Mouse (Mus musculus) hindbrain, embryonic 12.5 days (tissue): ENCODE measurements around the gene D5Ertd579e. TPM values are rescaled to one million over a fixed set of nuclear protein-coding genes. Genes with fewer than 3 reads are reported as not detected.

Source experiments
- ATAC-seq: fragments of 200-750 bp; cut with Nextera tagmentation; 2 replicates; pipeline ENCODE4 v1.8.0; 2017; ENCODE audit warnings: moderate TSS enrichment; ENCODE audit not compliant: low FRiP score
- H3K27ac ChIP-seq: fragments of 300-500 bp; sonication (generic); 2 replicates; pipeline ENCODE4 v1.5.1; 2016; ENCODE audit warnings: mild to moderate bottlenecking
- H3K27me3 ChIP-seq: fragments of 300-500 bp; sonication (generic); 2 replicates; pipeline ENCODE4 v1.6.1; 2016; ENCODE audit warnings: mild to moderate bottlenecking
- H3K36me3 ChIP-seq: fragments of 300-500 bp; sonication (generic); 2 replicates; pipeline ENCODE4 v1.6.1; 2016; ENCODE audit warnings: mild to moderate bottlenecking
- H3K4me1 ChIP-seq: fragments of 300-500 bp; sonication (generic); 2 replicates; pipeline ENCODE4 v1.6.1; 2016
- H3K4me2 ChIP-seq: fragments of 300-500 bp; sonication (generic); replicated peaks from 2 replicates; pipeline ENCODE4 v1.6.1; 2016; ENCODE audit warnings: mild to moderate bottlenecking
- H3K4me3 ChIP-seq: fragments of 300-500 bp; sonication (generic); 2 replicates; pipeline ENCODE4 v1.5.1; 2016; ENCODE audit warnings: mild to moderate bottlenecking
- H3K9ac ChIP-seq: fragments of 300-500 bp; sonication (generic); 2 replicates; pipeline ENCODE4 v1.6.1; 2016; ENCODE audit warnings: mild to moderate bottlenecking, moderate library complexity
- H3K9me3 ChIP-seq: fragments of 300-500 bp; sonication (generic); replicated peaks from 2 replicates; pipeline ENCODE4 v1.6.1; 2016; ENCODE audit warnings: mild to moderate bottlenecking
- WGBS: fragments of 180-500 bp; shearing (Covaris S2); methylation state at CpG from one replicate; pipeline ENCODE4 v1.1.7; 2016; 5-methylcytosine and 5-hydroxymethylcytosine counted together
- polyA plus RNA-seq: library from polyadenylated mRNA; unstranded; fragments of >200 nt; fragmentation: Nextera tagmentation; extraction: Ambion mirVana; gene quantifications from 2 replicates; pipeline ENCODE4 v1.2.1, GENCODE M21; 2016

The D5Ertd579e gene
- polyA plus RNA-seq = 41.8 and 43.3 TPM in 2 replicates

- Histone ChIP-seq H3K9ac (peak within 1 kb of the TSS; percentile 91), H3K27ac (peak within 1 kb of the TSS; percentile 97), H3K4me3 (peak within 1 kb of the TSS; percentile 88), H3K36me3 (no peaks in the 10 kb centered on the region), H3K27me3 (no peaks in the 10 kb centered on the region), H3K4me2 (peak within 1 kb of the TSS; percentile 79), H3K9me3 (no peaks in the 10 kb centered on the region), H3K4me1 (peaks cover 11% of the 10 kb centered on the region)
- WGBS = under 1% methylated on average over 95 of the region's 104 CpGs
- ATAC-seq = peak; percentile 96
Observed at GRCm38 (mm10) chr5:36695461-36696231, at the start of gene D5Ertd579e. Gene D5Ertd579e (minus strand): TSS chr5:36696024.

- Histone ChIP-seq H3K9me3 (no peaks in the 10 kb centered on the region), H3K4me3 (no peak overlapping the region), H3K4me2 (no peak overlapping the region), H3K9ac (no peak overlapping the region), H3K27ac (no peak overlapping the region), H3K27me3 (no peaks in the 10 kb centered on the region), H3K36me3 (0 out of 2 replicates have a peak, but pooled peaks cover 2% of the 10 kb centered on the region), H3K4me1 (peaks cover 11% of the 10 kb centered on the region)
- ATAC-seq = no peak
- 40% methylated on average over 16 of the region's 16 CpGs for WGBS
Observed at GRCm38 (mm10) chr5:36742126-36742848, 46.5 kb upstream of the D5Ertd579e start.

GRCm38 (mm10) chr5:36739829-36740228 is 44.0 kb upstream of the D5Ertd579e start:
- ATAC-seq = no peak
- Histone ChIP-seq H3K27ac (no peak overlapping the region), H3K9ac (no peak overlapping the region), H3K27me3 (no peaks in the 10 kb centered on the region), H3K9me3 (no peaks in the 10 kb centered on the region), H3K4me3 (no peak overlapping the region), H3K4me1 (no peaks in the 10 kb centered on the region), H3K4me2 (no peak overlapping the region), H3K36me3 (0 out of 2 replicates have a peak, but pooled peaks cover 2% of the 10 kb centered on the region)
- 70% methylated on average over 4 of the region's 4 CpGs for WGBS

GRCm38 (mm10) chr5:36738799-36739615 is 43.2 kb upstream of the D5Ertd579e start:
- no peak overlapping the region for H3K4me3 ChIP-seq
- no peak overlapping the region for H3K9ac ChIP-seq
- ATAC-seq = no peak
- H3K27ac ChIP-seq = no peak overlapping the region
- no peaks in the 10 kb centered on the region for H3K27me3 ChIP-seq
- no peaks in the 10 kb centered on the region for H3K9me3 ChIP-seq
- H3K36me3 ChIP-seq = no peaks in the 10 kb centered on the region
- H3K4me2 ChIP-seq = no peak overlapping the region
- WGBS = 69% methylated on average over 16 of the region's 16 CpGs
- H3K4me1 ChIP-seq = no peaks in the 10 kb centered on the region

- 47% methylated on average over 4 of the region's 4 CpGs for WGBS
- ATAC-seq = no peak
- no peak overlapping the region for H3K4me2 ChIP-seq
Observed at GRCm38 (mm10) chr5:36737765-36738164, 41.9 kb upstream of the D5Ertd579e start.

GRCm38 (mm10) chr5:36736009-36736408 is 40.2 kb upstream of the D5Ertd579e start:
- Histone ChIP-seq H3K4me3 (no peak overlapping the region), H3K9ac (no peak overlapping the region), H3K27ac (no peak overlapping the region), H3K4me2 (no peak overlapping the region), H3K27me3 (no peaks in the 10 kb centered on the region), H3K4me1 (no peaks in the 10 kb centered on the region), H3K9me3 (no peaks in the 10 kb centered on the region), H3K36me3 (no peaks in the 10 kb centered on the region)
- 86% methylated on average over 8 of the region's 8 CpGs for WGBS
- no peak for ATAC-seq

More at GRCm38 (mm10) chr5:36737765-36738164, 41.9 kb upstream of the D5Ertd579e start:
- Histone ChIP-seq H3K27me3 (no peaks in the 10 kb centered on the region), H3K4me1 (no peaks in the 10 kb centered on the region), H3K9me3 (no peaks in the 10 kb centered on the region), H3K36me3 (no peaks in the 10 kb centered on the region), H3K27ac (no peak overlapping the region), H3K9ac (no peak overlapping the region), H3K4me3 (no peak overlapping the region)

GRCm38 (mm10) chr5:36735106-36735505 is 39.3 kb upstream of the D5Ertd579e start:
- Histone ChIP-seq H3K9ac (no peak overlapping the region), H3K27me3 (no peaks in the 10 kb centered on the region), H3K36me3 (no peaks in the 10 kb centered on the region), H3K4me3 (no peak overlapping the region), H3K9me3 (no peaks in the 10 kb centered on the region), H3K4me2 (no peak overlapping the region), H3K4me1 (no peaks in the 10 kb centered on the region), H3K27ac (no peak overlapping the region)
- WGBS = 87% methylated on average over 6 of the region's 6 CpGs
- no peak for ATAC-seq

- Histone ChIP-seq H3K4me2 (no peak overlapping the region), H3K27ac (no peak overlapping the region), H3K27me3 (no peaks in the 10 kb centered on the region), H3K4me1 (no peaks in the 10 kb centered on the region), H3K4me3 (no peak overlapping the region), H3K36me3 (no peaks in the 10 kb centered on the region), H3K9me3 (no peaks in the 10 kb centered on the region), H3K9ac (no peak overlapping the region)
- WGBS = 80% methylated on average over 3 of the region's 3 CpGs
- no peak for ATAC-seq
Observed at GRCm38 (mm10) chr5:36733405-36733804, 37.6 kb upstream of the D5Ertd579e start.

- WGBS = 76% methylated on average over 7 of the region's 7 CpGs
- Histone ChIP-seq H3K4me1 (no peaks in the 10 kb centered on the region), H3K9ac (no peak overlapping the region), H3K36me3 (no peaks in the 10 kb centered on the region), H3K27me3 (no peaks in the 10 kb centered on the region), H3K4me2 (no peak overlapping the region), H3K9me3 (no peaks in the 10 kb centered on the region), H3K4me3 (no peak overlapping the region), H3K27ac (no peak overlapping the region)
- ATAC-seq = no peak
Observed at GRCm38 (mm10) chr5:36731901-36732652, 36.3 kb upstream of the D5Ertd579e start.

- H3K27me3 ChIP-seq = no peaks in the 10 kb centered on the region
Observed at GRCm38 (mm10) chr5:36730689-36731088, 34.9 kb upstream of the D5Ertd579e start.

GRCm38 (mm10) chr5:36729923-36730322 is 34.1 kb upstream of the D5Ertd579e start:
- WGBS = 100% methylated on average over 2 of the region's 2 CpGs

More at GRCm38 (mm10) chr5:36730689-36731088, 34.9 kb upstream of the D5Ertd579e start:
- no peak overlapping the region for H3K4me3 ChIP-seq
- no peak overlapping the region for H3K27ac ChIP-seq
- no peaks in the 10 kb centered on the region for H3K9me3 ChIP-seq
- no peak overlapping the region for H3K4me2 ChIP-seq
- no peak for ATAC-seq
- 77% methylated on average over 3 of the region's 3 CpGs for WGBS
- H3K9ac ChIP-seq = no peak overlapping the region
- H3K36me3 ChIP-seq = no peaks in the 10 kb centered on the region
- H3K4me1 ChIP-seq = no peaks in the 10 kb centered on the region

More at GRCm38 (mm10) chr5:36729923-36730322, 34.1 kb upstream of the D5Ertd579e start:
- no peak overlapping the region for H3K27ac ChIP-seq
- no peaks in the 10 kb centered on the region for H3K4me1 ChIP-seq
- no peaks in the 10 kb centered on the region for H3K36me3 ChIP-seq
- H3K27me3 ChIP-seq = no peaks in the 10 kb centered on the region
- no peak overlapping the region for H3K9ac ChIP-seq
- H3K4me3 ChIP-seq = no peak overlapping the region
- no peak for ATAC-seq
- H3K4me2 ChIP-seq = no peak overlapping the region
- no peaks in the 10 kb centered on the region for H3K9me3 ChIP-seq
